Mouse (Mus musculus): Measurements from ENCODE around the gene Gm9603. TPM values are rescaled to one million over a fixed set of nuclear protein-coding genes. Genes with fewer than 3 reads are reported as not detected.

The Gm9603 gene
- polyA plus RNA-seq (2012; rRNA removed): not detected in 2 replicates

DNA sequence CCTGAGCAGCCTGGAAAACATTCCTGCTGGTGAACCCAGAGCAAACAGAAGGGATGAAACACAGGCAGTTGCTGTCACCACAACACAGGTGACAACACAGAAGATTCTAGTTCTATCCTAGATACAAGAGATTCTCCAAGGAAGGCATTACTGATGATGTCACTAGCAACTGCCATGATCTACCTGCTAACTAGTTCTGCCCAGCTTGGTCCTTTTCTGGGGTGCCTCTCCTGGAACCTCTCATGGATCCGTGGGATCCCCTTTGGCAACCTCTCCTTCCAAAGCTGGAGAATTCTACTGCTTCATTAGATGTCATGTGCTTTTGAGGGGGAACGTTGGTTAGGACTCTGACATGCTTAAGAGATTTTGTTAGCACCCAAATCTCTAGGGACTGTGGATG lies at the start of gene Gm9603:
Gene Gm9603, minus strand, starts transcription at position 101 of the 400 bp plus-strand sequence.

DNA sequence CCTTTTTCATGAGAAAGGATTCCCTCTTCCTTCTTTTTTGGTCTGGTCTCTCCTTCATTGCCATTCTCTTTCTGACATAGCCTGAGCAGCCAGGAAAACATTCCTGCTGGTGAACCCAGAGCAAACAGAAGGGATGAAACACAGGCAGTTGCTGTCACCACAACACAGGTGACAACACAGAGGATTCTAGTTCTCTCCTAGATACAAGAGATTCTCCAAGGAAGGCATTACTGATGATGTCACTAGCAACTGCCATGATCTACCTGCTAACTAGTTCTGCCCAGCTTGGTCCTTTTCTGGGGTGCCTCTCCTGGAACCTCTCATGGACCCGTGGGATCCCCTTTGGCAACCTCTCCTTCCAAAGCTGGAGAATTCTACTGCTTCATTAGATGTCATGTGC lies 54.3 kb downstream of the Gm9603 start, which contains the start of gene Gm8265:
Gene Gm8265, minus strand, starts transcription at position 101 of the 400 bp plus-strand sequence.

Other genes with a start within 250 kb of the Gm9603 start
- 0.23 TPM in 1 of 2 replicates, not detected in the other for gene Gm3194, start 232.0 kb downstream of the Gm9603 start, polyA plus RNA-seq (2012; rRNA removed)
- not detected in 2 replicates for gene Gm8246, start 209.6 kb downstream of the Gm9603 start, polyA plus RNA-seq (2012; rRNA removed)
- gene Gm3187, start 203.2 kb downstream of the Gm9603 start, polyA plus RNA-seq (2012; rRNA removed): not detected in 2 replicates
- gene Gm3488, start 185.8 kb downstream of the Gm9603 start, polyA plus RNA-seq (2012; rRNA removed): not detected in 2 replicates
- gene Gm3532, start 149.0 kb downstream of the Gm9603 start, polyA plus RNA-seq (2012; rRNA removed): not detected in 2 replicates
- gene Gm8265, start 54.4 kb downstream of the Gm9603 start, polyA plus RNA-seq (2012; rRNA removed): not detected in 2 replicates
- gene Gm3373, start 54.1 kb upstream of the Gm9603 start, polyA plus RNA-seq (2012; rRNA removed): 0.53 TPM in 1 of 2 replicates, not detected in the other
- 0.23 TPM in 1 of 2 replicates, not detected in the other for gene Gm3383, start 120.5 kb upstream of the Gm9603 start, polyA plus RNA-seq (2012; rRNA removed)
- not detected in 2 replicates for gene Gm3424, start 142.9 kb upstream of the Gm9603 start, polyA plus RNA-seq (2012; rRNA removed)
- not detected in 2 replicates for gene Gm8237, start 192.9 kb upstream of the Gm9603 start, polyA plus RNA-seq (2012; rRNA removed)